ENCODE assay signal across 30 mouse cellular contexts in genomic region chr11:7192710-7193109, GRCm38 (mm10). TPM values are rescaled to one million over a fixed set of nuclear protein-coding genes. Genes with fewer than 3 reads are reported as not detected.
DNase-seq lines count a peak whose midpoint lies in the region; ATAC-seq and TF ChIP-seq lines count a peak whose summit lies in the region.
"Had no signal": no experiment of that assay in that cellular context is flagged by ENCODE, and none has a peak within 500 bp of the region (broad histone marks: within the 10 kb centered on the region; RNA-seq: fewer than 3 reads in every experiment).

No protein-coding gene starts in this region.

- TF ChIP-seq EP300 in liver, postnatal 0 days (IDR thresholded peaks at IDR 0.05; ENCODE audit: low read depth) = peak; percentile 92

- WGBS in forebrain, embryonic 15.5 days = 73% methylated on average over 6 of the region's 6 CpGs
- WGBS in forebrain, embryonic 11.5 days = 79% methylated on average over 6 of the region's 6 CpGs
- WGBS in liver, embryonic 12.5 days (ENCODE audit: insufficient replicate concordance) = 46% methylated on average over 6 of the region's 6 CpGs
- WGBS in liver, postnatal 0 days (ENCODE audit: insufficient replicate concordance) = 38% methylated on average over 6 of the region's 6 CpGs

- no peak for TF ChIP-seq CTCF in liver, postnatal 0 days (IDR thresholded peaks at IDR 0.05; ENCODE audit: low read depth)

- no peaks in the 10 kb centered on the region for H3K4me1 ChIP-seq in forebrain, embryonic 15.5 days
- H3K4me1 ChIP-seq in forebrain, embryonic 11.5 days (replicated peaks; ENCODE audit: control insufficient read depth, insufficient read depth, low read length) = peaks cover 7% of the 10 kb centered on the region; the same call in 1 of the 2 replicates
- no peaks in the 10 kb centered on the region for H3K4me1 ChIP-seq in liver, embryonic 12.5 days
- peaks cover 6% of the 10 kb centered on the region for H3K4me1 ChIP-seq in liver, postnatal 0 days (ENCODE audit: insufficient read depth)
- H3K4me1 ChIP-seq: megakaryocyte, embryonic 14.5 days had no signal

- no peaks in the 10 kb centered on the region for H3K27me3 ChIP-seq in forebrain, embryonic 15.5 days
- no peaks in the 10 kb centered on the region for H3K27me3 ChIP-seq in forebrain, embryonic 11.5 days (ENCODE audit: control insufficient read depth, insufficient read depth, low read length)
- H3K27me3 ChIP-seq in liver, embryonic 12.5 days (replicated peaks) = no peaks in the 10 kb centered on the region
- H3K27me3 ChIP-seq in liver, postnatal 0 days (ENCODE audit: insufficient read depth, low read length) = no peaks in the 10 kb centered on the region
- H3K27me3 ChIP-seq: kidney, embryonic 15.5 days; megakaryocyte, embryonic 14.5 days had no signal

- H3K4me2 ChIP-seq in forebrain, embryonic 15.5 days (replicated peaks) = no peak overlapping the region
- H3K4me2 ChIP-seq in forebrain, embryonic 11.5 days (ENCODE audit: low read depth, low read length, severe bottlenecking) = no peak overlapping the region
- H3K4me2 ChIP-seq in liver, embryonic 12.5 days = no peak overlapping the region
- H3K4me2 ChIP-seq in liver, postnatal 0 days (ENCODE audit: low read depth, low read length) = no peak overlapping the region
- H3K4me2 ChIP-seq: hindbrain, embryonic 14.5 days; kidney, embryonic 15.5 days; midbrain, embryonic 12.5 days had no signal

- no peak for DNase-seq in forebrain, embryonic 11.5 days (ENCODE audit: low spot score)
- peak; percentile 34 for DNase-seq in adipocyte (ENCODE audit: low spot score)
- peak; percentile 72 for DNase-seq in liver, postnatal 0 days
- DNase-seq in cerebellum, adult 9-11 months = no peak
- no peak for DNase-seq in urinary bladder, postnatal 14 days (ENCODE audit: low spot score)
- DNase-seq: adrenal gland, postnatal 36 days; cerebellum, adult 8-10 months; cerebellum, postnatal 36 days; gastrocnemius, postnatal 14 days; heart, postnatal 10 days; kidney, adult 18-20 months; lung, adult 18-20 months; right cerebral cortex, postnatal 25 days; thymus, postnatal 14 days had no signal

- H3K9ac ChIP-seq in forebrain, embryonic 15.5 days (replicated peaks) = no peak overlapping the region
- no peak overlapping the region for H3K9ac ChIP-seq in forebrain, embryonic 11.5 days (ENCODE audit: low read length)
- no peak overlapping the region for H3K9ac ChIP-seq in liver, embryonic 12.5 days
- peak overlapping the region; percentile 19; the same call in 1 of the 2 replicates for H3K9ac ChIP-seq in liver, postnatal 0 days (replicated peaks)
- H3K9ac ChIP-seq: hindbrain, embryonic 14.5 days; kidney, embryonic 15.5 days; midbrain, embryonic 12.5 days had no signal

- H3K27ac ChIP-seq in forebrain, embryonic 15.5 days (replicated peaks) = no peak overlapping the region
- H3K27ac ChIP-seq in forebrain, embryonic 11.5 days (ENCODE audit: low read depth, low read length) = no peak overlapping the region
- H3K27ac ChIP-seq in liver, embryonic 12.5 days = 0 out of 2 replicates have a peak overlapping the region, but pooled peaks have one; percentile 36
- peak overlapping the region; percentile 96 for H3K27ac ChIP-seq in liver, postnatal 0 days (ENCODE audit: low read depth)
- H3K27ac ChIP-seq: heart, embryonic 10.5 days; hindbrain, embryonic 14.5 days; kidney, embryonic 15.5 days; midbrain, embryonic 12.5 days had no signal

- H3K9me3 ChIP-seq in forebrain, embryonic 15.5 days = no peaks in the 10 kb centered on the region
- no peaks in the 10 kb centered on the region; the same call in 1 of the 2 replicates for H3K9me3 ChIP-seq in forebrain, embryonic 11.5 days (ENCODE audit: control insufficient read depth, low read length)
- no peaks in the 10 kb centered on the region; the same call in 1 of the 2 replicates for H3K9me3 ChIP-seq in liver, embryonic 12.5 days (replicated peaks)
- H3K9me3 ChIP-seq in liver, postnatal 0 days (ENCODE audit: low read length) = no peaks in the 10 kb centered on the region
- H3K9me3 ChIP-seq: heart, embryonic 10.5 days; kidney, embryonic 15.5 days; midbrain, embryonic 12.5 days had no signal

- 0 out of 2 replicates have a peak, but pooled peaks have one; percentile 12 for ATAC-seq in forebrain, embryonic 15.5 days (replicated peaks)
- no peak for ATAC-seq in forebrain, embryonic 11.5 days (replicated peaks; ENCODE audit: low FRiP score)
- peak; percentile 39 for ATAC-seq in liver, embryonic 12.5 days
- ATAC-seq in liver, postnatal 0 days = peak; percentile 79
- ATAC-seq: forebrain, embryonic 16.5 days; lung, postnatal 0 days had no signal

- no peak overlapping the region for H3K4me3 ChIP-seq in forebrain, embryonic 15.5 days
- H3K4me3 ChIP-seq in forebrain, embryonic 11.5 days (ENCODE audit: low read depth, low read length) = no peak overlapping the region
- H3K4me3 ChIP-seq in liver, embryonic 12.5 days = no peak overlapping the region
- no peak overlapping the region for H3K4me3 ChIP-seq in liver, postnatal 0 days (ENCODE audit: low read depth, low read length)
- H3K4me3 ChIP-seq: heart, embryonic 10.5 days; kidney, embryonic 15.5 days; megakaryocyte, embryonic 14.5 days; midbrain, embryonic 12.5 days had no signal

- no peaks in the 10 kb centered on the region for H3K36me3 ChIP-seq in forebrain, embryonic 15.5 days
- no peaks in the 10 kb centered on the region for H3K36me3 ChIP-seq in forebrain, embryonic 11.5 days (ENCODE audit: control insufficient read depth, insufficient read depth, low read length)
- H3K36me3 ChIP-seq in liver, embryonic 12.5 days = no peaks in the 10 kb centered on the region
- no peaks in the 10 kb centered on the region for H3K36me3 ChIP-seq in liver, postnatal 0 days (replicated peaks; ENCODE audit: insufficient read depth, low read length)
- H3K36me3 ChIP-seq: G1E; heart, embryonic 10.5 days; kidney, embryonic 15.5 days; midbrain, embryonic 12.5 days had no signal

RNA-seq across cellular contexts. Expression of gene Gm11985, which starts 4.3 kb away (rescaled TPM):
- polyA plus RNA-seq in forebrain, embryonic 15.5 days (2015; fragmentation: Nextera tagmentation; extraction: Ambion mirVana) = not detected in 2 replicates
- polyA plus RNA-seq in forebrain, embryonic 11.5 days (2014; fragmentation: Nextera tagmentation; extraction: Ambion mirVana) = not detected in 2 replicates
- not detected in 2 replicates for polyA plus RNA-seq in liver, embryonic 12.5 days (2016; fragmentation: Nextera tagmentation; extraction: Ambion mirVana)
- 0.11 TPM in 2 replicates for polyA plus RNA-seq in liver, postnatal 0 days (2015; fragmentation: Nextera tagmentation; extraction: Ambion mirVana)
- polyA plus RNA-seq: embryonic facial prominence, embryonic 11.5 days; forebrain, embryonic 16.5 days; G1E; hindbrain, embryonic 14.5 days; kidney, embryonic 15.5 days; limb, embryonic 11.5 days; lung, postnatal 0 days; midbrain, embryonic 12.5 days; midbrain, postnatal 0 days; stomach, embryonic 16.5 days; urinary bladder, adult 2 months had no signal

RNA-seq across cellular contexts. Expression of gene Igfbp1, which starts 4.9 kb away (rescaled TPM):
- polyA plus RNA-seq in forebrain, embryonic 15.5 days (2015; fragmentation: Nextera tagmentation; extraction: Ambion mirVana) = 0.14 TPM in 1 of 2 replicates, not detected in the other
- polyA plus RNA-seq in forebrain, embryonic 11.5 days (2014; fragmentation: Nextera tagmentation; extraction: Ambion mirVana) = 0.16 and 0.17 TPM in 2 replicates
- 39.5 and 41.4 TPM in 2 replicates for polyA plus RNA-seq in liver, embryonic 12.5 days (2016; fragmentation: Nextera tagmentation; extraction: Ambion mirVana)
- 1,301 and 1,767 TPM in 2 replicates for polyA plus RNA-seq in liver, postnatal 0 days (2015; fragmentation: Nextera tagmentation; extraction: Ambion mirVana)
- polyA plus RNA-seq: G1E; hindbrain, embryonic 14.5 days; midbrain, postnatal 0 days; neural tube, embryonic 14.5 days; urinary bladder, adult 2 months had no signal

RNA-seq across cellular contexts. Expression of gene Igfbp3, which starts 21.0 kb away (rescaled TPM):
- 34.7 and 40.3 TPM in 2 replicates for polyA plus RNA-seq in forebrain, embryonic 15.5 days (2015; fragmentation: Nextera tagmentation; extraction: Ambion mirVana)
- 11.0 and 11.5 TPM in 2 replicates for polyA plus RNA-seq in forebrain, embryonic 11.5 days (2014; fragmentation: Nextera tagmentation; extraction: Ambion mirVana)
- polyA plus RNA-seq in liver, embryonic 12.5 days (2016; fragmentation: Nextera tagmentation; extraction: Ambion mirVana) = 42.6 and 43.2 TPM in 2 replicates
- polyA plus RNA-seq in liver, postnatal 0 days (2015; fragmentation: Nextera tagmentation; extraction: Ambion mirVana) = 27.4 and 31.3 TPM in 2 replicates
- polyA plus RNA-seq: G1E had no signal

Comparison
In these comparisons a context has a peak if more than half of its experiments do, and no peak if none do; other contexts are left out.
1. RNA of gene Igfbp1, which starts 4.9 kb away (polyA plus RNA-seq): 1,301 to 1,767 TPM in liver, postnatal 0 days; 39.5 to 41.4 TPM in liver, embryonic 12.5 days, 0.16 to 0.17 TPM in forebrain, embryonic 11.5 days and 0.14 TPM in forebrain, embryonic 15.5 days; every median in the first group is over 10 times any median in the second.
2. H3K27ac ChIP-seq: peak in liver, embryonic 12.5 days (single experiment) and liver, postnatal 0 days (single experiment); none in forebrain, embryonic 15.5 days (single experiment) and forebrain, embryonic 11.5 days (single experiment).
3. DNase-seq: peak in adipocyte (single experiment) and liver, postnatal 0 days (single experiment); none in forebrain, embryonic 11.5 days (single experiment), cerebellum, adult 9-11 months (single experiment) and urinary bladder, postnatal 14 days (single experiment).